Mouse (Mus musculus): ENCODE results near the gene Gm11985.

Gm11985 gene

GRCm38 (mm10) chr11:7202206-7202605, 13.8 kb upstream of the Gm11985 start:
- ATAC-seq (ENCODE audit: insufficient number of reproducible peaks, low FRiP score, low TSS enrichment), result no peak

GRCm38 (mm10) chr11:7200393-7200783, 12.0 kb upstream of the Gm11985 start:
- ATAC-seq (ENCODE audit: insufficient number of reproducible peaks, low FRiP score, low TSS enrichment), result no peak

GRCm38 (mm10) chr11:7199736-7200392, 11.5 kb upstream of the Gm11985 start:
- no peak for ATAC-seq (ENCODE audit: insufficient number of reproducible peaks, low FRiP score, low TSS enrichment)

- ATAC-seq (ENCODE audit: insufficient number of reproducible peaks, low FRiP score, low TSS enrichment), result no peak
Measured at GRCm38 (mm10) chr11:7198481-7199256, 10.3 kb upstream of the Gm11985 start.

- no peak for ATAC-seq (ENCODE audit: insufficient number of reproducible peaks, low FRiP score, low TSS enrichment)
Measured at GRCm38 (mm10) chr11:7198006-7198405, 9.6 kb upstream of the Gm11985 start.

- ATAC-seq (ENCODE audit: insufficient number of reproducible peaks, low FRiP score, low TSS enrichment), result no peak
Measured at GRCm38 (mm10) chr11:7197491-7197941, 9.1 kb upstream of the Gm11985 start, which contains the start of gene Igfbp1. TSS of gene Igfbp1 (plus strand) at chr11:7197782.

- no peak for ATAC-seq (ENCODE audit: insufficient number of reproducible peaks, low FRiP score, low TSS enrichment)
Measured at GRCm38 (mm10) chr11:7195312-7195685, 6.9 kb upstream of the Gm11985 start.

- no peak for ATAC-seq (ENCODE audit: insufficient number of reproducible peaks, low FRiP score, low TSS enrichment)
Measured at GRCm38 (mm10) chr11:7194432-7195311, 6.3 kb upstream of the Gm11985 start.

- ATAC-seq (ENCODE audit: insufficient number of reproducible peaks, low FRiP score, low TSS enrichment), result no peak
Measured at GRCm38 (mm10) chr11:7193134-7193533, 4.8 kb upstream of the Gm11985 start.

- ATAC-seq (ENCODE audit: insufficient number of reproducible peaks, low FRiP score, low TSS enrichment), result no peak
Measured at GRCm38 (mm10) chr11:7192710-7193109, 4.3 kb upstream of the Gm11985 start.

GRCm38 (mm10) chr11:7187472-7187871, 897 bp downstream of the Gm11985 start:
- no peak for ATAC-seq (ENCODE audit: insufficient number of reproducible peaks, low FRiP score, low TSS enrichment)

- no peak for ATAC-seq (ENCODE audit: insufficient number of reproducible peaks, low FRiP score, low TSS enrichment)
Measured at GRCm38 (mm10) chr11:7184420-7184819, 3.9 kb downstream of the Gm11985 start.

GRCm38 (mm10) chr11:7182409-7183042, 5.8 kb downstream of the Gm11985 start:
- ATAC-seq (ENCODE audit: insufficient number of reproducible peaks, low FRiP score, low TSS enrichment), result no peak

GRCm38 (mm10) chr11:7179276-7179675, 9.1 kb downstream of the Gm11985 start:
- no peak for ATAC-seq (ENCODE audit: insufficient number of reproducible peaks, low FRiP score, low TSS enrichment)

- no peak for ATAC-seq (ENCODE audit: insufficient number of reproducible peaks, low FRiP score, low TSS enrichment)
Measured at GRCm38 (mm10) chr11:7178724-7179123, 9.6 kb downstream of the Gm11985 start.

- ATAC-seq (ENCODE audit: insufficient number of reproducible peaks, low FRiP score, low TSS enrichment), result no peak
Measured at GRCm38 (mm10) chr11:7173664-7174063, 14.7 kb downstream of the Gm11985 start.

- 0 out of 2 replicates have a peak, but pooled peaks have one; percentile 12 for ATAC-seq (ENCODE audit: insufficient number of reproducible peaks, low FRiP score, low TSS enrichment)
Measured at GRCm38 (mm10) chr11:7169645-7170044, 18.7 kb downstream of the Gm11985 start.

- no peak for ATAC-seq (ENCODE audit: insufficient number of reproducible peaks, low FRiP score, low TSS enrichment)
Measured at GRCm38 (mm10) chr11:7164416-7164815, 24.0 kb downstream of the Gm11985 start.

- ATAC-seq (ENCODE audit: insufficient number of reproducible peaks, low FRiP score, low TSS enrichment), result peak; percentile 42; the same call in 1 of the 2 replicates
Measured at GRCm38 (mm10) chr11:7161502-7162174, 26.7 kb downstream of the Gm11985 start.

- no peak for ATAC-seq (ENCODE audit: insufficient number of reproducible peaks, low FRiP score, low TSS enrichment)
Measured at GRCm38 (mm10) chr11:7160637-7161101, 27.7 kb downstream of the Gm11985 start.
